Mouse (Mus musculus) liver (tissue): Measurements from ENCODE around the gene Ccnt2.

Source experiments
- DNase-seq: peaks from one replicate; pipeline ENCODE4 v3.0.0-alpha.2; 2020; ENCODE audit warnings: mixed read lengths

The Ccnt2 gene

DNA sequence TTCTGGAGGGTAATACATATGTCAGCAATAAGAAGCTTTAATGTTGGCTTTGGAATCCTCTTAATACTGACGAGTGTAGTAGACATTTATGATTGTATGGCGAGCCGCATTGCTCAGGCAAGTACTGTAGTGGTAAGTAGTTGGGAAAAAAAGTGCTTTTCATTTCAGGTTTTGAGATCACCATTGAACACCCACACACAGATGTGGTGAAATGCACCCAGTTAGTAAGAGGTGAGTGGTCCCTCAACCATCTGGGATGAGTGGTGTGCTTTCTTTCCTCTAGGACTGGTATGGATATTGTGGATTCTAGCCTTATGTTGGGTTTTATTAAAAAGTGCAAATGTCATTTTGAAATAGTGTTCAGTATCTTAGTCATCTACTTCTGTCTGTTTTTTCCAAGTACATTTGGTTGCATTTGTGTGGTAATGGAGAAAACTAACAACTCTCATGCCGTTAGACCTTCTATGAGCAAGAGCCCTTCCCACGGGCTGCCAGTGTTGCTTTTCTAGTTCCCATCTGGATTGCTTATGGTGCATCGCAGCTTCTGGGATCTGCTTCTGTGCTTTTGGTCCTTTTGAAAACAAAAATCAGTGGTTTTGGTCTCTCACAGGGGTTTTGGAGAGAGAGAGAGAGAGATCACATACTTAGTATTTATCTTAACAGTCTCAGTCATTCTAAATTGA is 21.3 kb downstream of the Ccnt2 start:
- DNase-seq, result no peak

DNA sequence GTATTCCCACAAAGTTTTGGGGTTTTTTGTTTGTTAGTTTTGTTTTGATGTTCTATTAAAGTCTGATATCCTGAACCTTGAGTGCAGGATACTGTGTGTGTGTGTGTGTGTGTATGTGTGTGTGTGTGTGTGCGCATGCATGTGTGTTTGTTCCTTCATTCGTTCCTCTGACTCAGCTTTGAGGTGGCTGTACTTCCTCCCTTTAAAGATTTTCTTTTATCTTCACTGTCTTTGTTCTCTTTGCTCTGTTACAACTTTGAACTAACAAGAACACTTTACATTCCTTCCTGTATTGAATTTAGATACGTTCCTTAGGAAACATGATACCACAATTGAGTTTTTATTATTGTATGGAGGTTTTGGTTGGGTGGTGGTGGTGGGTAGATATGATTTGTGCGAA is 22.4 kb downstream of the Ccnt2 start:
- DNase-seq, result no peak

DNA sequence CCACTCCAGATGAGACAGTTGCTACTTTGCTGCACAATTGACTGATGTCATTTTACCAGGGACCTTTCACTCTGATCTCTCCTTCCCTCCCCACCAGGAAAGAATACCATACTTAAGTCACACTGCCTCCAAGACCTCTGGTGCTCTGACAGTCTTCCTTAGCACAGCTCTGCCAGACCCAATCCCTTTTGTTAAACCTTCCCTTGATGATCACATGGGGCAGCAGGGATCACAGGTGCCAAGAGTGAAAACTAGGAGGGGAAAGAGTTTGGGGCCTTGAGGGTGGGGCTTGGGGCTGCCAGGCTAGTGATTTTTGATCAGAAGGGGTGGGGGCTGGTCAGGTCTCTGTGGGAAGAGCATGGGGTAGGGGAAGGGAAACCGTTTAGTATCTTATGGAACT is 22.8 kb downstream of the Ccnt2 start:
- no peak for DNase-seq

DNA sequence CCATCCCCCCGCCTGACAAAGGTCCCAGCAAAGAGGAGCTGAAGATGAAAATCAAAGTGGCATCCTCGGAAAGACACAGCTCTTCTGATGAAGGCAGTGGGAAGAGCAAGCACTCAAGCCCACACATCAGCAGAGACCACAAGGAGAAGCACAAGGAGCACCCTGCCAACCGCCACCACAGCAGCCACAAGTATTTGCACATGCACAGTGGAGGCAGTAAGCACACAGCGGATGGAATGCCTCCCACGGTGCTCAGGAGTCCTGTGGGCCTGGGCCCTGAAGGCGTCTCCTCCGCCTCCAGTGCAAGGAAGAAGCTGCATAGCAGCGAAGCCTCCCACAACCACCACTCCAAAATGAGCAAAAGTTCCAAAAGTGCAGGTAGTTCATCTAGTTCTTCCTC is 29.0 kb downstream of the Ccnt2 start:
- no peak for DNase-seq

DNA sequence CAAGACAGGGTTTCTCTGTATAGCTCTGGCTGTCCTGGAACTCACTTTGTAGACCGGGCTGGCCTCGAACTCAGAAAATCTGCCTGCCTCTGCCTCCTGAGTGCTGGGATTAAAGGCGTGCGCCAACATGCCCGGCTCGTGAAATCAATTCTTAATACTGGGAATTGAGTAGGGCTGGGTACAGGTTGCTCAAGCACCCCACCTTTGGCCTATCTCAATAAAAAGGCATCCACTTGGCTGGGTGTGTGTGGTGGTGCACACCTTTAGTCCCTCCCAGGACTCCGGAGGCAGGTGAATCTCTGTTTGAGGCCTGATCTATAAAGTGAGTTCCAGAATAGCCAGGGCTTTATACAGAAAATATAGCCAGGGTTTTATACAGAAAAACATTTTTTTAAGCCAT is 34.7 kb downstream of the Ccnt2 start:
- DNase-seq, result no peak

DNA sequence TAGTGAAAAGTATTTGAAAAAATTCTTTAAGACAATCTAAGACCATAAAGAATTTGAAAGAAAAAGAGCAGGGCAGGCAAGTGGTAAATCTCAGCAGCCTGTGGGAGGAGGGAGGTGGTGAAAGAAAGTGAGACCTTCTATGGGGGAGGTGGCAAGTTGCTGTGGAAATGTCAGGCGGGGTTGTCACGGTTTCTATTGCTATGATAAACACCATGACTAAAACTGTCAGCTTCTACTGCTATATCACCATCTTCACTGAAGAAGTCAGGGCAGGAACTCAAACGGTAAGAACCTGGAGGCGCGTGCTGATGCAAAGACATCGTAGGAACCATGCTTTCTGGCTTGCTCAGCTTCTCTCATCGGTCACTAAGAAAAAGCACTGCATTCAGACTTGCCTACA is 39.0 kb downstream of the Ccnt2 start:
- DNase-seq, result no peak

DNA sequence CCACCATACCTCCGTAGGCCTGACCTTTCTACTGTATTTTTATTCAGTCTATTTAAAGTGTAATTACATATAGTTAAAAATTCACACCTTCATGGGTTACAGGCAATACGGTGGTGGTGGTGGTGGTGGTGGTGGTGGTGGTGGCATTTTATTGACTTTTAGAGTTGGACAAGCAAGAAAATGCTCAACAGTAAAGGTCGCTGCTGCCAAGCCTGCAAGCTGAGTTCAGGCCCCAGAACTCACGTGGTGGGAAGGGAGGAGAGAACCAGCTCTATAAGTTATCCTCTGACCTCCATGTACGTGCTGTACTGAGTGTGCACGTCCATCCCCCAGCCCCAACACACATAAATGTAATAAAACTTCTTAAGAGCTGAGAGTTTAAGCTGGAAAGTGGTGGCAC is 42.4 kb downstream of the Ccnt2 start:
- DNase-seq, result no peak

DNA sequence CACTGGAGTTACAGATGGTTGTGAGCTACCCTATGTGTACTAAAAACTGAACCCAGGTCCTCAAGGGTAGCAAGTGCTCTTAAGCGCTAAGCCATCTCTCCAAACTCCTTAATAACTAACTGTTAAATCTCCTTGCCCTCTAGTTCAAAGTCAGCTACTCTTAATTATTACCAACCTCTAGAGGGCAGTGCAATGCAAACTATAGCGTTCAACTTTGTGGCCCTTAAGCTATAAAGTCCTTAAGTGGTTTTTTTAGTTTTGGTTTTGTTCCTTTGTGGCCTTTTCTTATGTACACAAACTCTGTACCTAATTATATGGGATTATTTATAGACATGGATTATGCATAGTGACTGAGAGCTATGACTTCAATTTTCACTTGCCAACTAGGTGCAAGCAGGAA is 53.4 kb downstream of the Ccnt2 start:
- no peak for DNase-seq

DNA sequence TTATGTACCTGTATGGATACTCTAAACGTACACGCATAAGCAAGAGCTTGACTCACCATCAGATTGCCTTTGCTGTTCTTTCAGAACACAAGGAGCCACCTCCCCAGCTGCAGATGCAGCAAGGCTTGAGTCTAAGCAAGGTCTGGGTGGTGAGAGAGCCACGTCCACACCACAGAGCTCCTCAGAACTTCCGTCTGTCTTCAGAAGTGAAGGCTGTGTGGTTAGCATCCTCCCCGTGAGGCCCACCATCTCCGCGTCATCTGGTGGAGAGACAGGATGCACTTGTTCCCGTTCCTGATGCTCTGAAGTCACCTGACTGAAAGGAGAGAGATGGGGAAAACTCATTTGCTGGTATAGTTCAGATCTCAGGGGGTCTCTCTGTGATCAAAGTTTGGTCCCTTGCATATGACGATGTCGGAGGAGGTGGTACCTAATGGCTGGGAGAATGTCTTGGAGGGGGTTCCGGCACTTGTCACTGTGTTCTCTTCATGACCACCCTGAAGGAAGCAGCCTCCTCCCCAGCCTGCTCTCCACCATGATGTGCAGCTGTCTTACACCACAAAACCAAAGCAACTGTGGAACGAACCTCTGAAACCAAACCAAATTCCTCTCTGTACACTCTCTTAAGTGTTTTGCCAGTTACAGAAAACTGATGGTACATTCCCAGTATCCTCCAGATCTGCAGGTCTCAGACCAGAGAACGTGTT is 56.4 kb downstream of the Ccnt2 start:
- DNase-seq, result peak; percentile 10

DNA sequence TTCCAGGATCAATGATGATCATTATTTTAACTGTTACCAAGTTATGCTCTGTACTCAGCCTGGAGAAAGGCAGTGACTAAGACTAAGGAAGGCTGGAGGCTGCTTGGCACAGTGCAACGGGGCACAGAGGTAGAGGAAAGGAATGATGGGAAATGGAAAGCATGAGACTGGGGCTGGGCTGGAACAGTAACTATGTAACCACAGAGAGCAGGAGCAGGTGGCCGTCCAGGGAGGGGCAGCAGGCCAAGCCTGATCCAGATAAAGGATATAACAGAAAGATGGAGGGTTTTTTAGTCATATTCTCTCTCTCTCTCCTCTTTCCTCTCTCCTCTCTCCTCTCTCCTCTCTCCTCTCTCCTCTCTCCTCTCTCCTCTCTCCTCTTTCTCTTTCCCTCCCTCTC is 59.8 kb downstream of the Ccnt2 start:
- DNase-seq, result peak; percentile 26

DNA sequence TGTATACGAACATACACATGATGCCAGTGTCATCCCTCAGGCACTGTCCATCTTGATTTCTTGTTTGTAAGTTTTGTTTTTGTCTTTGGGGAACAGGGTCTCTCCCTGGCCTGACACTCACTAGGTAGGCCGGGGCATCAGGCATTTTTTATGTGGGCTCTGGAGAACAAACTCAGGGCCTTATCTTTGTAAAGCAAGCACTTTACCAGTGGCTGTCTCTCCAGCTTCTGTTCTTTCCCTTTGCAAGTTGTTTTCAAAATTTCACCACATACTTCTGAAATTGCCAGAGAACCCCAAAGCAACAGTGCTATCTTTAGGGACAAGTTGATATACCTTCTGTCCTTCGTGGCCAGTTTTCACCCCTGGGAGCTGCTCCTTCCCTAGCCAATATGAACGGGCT is 60.2 kb downstream of the Ccnt2 start:
- DNase-seq, result no peak

DNA sequence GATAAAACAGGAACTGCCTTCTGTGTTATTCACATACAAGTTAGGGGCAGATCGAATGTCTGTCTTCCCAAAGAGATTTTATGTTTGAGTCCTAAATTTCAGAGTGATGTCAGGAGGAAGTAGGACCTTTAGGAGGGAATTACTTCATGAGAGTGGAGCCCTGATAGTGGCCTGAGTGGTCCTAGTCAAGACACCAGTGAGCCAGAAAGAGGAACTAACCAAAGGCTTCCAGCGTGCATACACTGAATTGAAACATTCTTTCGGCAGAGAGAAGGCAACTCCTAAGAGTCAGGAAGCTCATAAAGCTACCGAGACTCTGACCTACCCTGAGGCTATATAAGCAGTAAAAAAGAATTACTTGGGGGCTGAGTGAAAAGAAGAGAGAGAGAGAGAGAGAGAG is 62.7 kb downstream of the Ccnt2 start:
- DNase-seq, result no peak

DNA sequence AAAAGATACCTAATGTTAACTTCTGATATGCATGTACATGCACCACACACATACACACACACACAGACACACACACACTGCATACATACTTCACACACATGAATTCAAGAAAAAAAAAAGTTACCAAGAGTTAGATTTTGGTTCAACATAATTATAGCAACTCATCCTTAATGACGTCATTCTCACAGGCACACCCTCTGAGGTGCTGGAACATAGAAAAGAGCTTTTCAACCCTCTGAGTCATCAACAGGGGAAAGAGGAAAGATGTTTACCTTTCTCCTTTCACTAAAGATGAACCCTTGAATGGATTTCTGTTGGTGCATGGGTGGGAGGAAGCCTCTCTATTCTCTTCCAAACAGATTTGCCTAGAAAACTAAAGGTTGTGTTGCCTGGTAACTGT is 64.6 kb downstream of the Ccnt2 start:
- DNase-seq, result no peak

DNA sequence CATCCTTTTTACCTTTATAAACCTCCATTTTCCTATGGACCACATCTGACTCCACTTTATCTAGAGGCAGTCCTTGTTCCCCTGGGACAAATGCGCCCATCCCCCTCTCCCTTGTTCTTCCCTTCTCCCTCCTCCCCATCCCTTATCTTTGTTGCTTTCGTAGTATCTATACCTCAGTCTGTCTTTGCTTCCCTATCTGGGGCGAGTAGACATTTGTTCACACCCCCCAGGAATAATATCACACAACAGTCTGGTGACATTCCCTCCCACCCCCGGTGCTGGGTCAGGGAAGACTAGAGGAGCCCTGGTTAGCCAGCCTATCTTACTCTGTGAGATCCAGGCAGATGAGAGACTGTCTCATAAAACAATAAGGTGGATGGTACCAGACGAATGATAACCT is 71.5 kb downstream of the Ccnt2 start:
- peak; percentile 17 for DNase-seq

DNA sequence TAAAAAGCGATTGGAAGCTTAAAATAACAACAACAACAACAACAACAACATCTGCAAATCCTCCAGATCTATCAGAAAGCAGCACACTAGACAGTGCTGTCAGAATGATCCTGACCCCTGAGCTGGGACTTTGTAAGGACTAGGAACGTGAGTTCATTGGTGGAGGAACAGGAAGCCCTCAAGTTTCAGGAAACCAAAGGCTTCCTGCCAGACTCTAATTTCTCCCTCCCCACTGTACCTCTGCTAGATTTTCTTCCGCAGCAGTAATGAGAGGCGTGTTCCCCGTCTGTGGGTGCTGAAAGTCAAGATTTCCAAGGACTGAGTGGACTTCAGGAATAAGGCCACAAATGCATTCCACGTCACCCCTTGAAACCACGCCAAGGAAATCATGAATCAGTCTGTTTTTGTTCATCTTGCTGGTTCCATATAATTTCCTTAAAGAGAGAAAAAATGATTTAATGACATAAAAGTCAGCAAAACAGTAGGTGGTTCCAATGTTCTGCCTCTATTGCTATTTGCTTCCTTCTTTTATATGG is 76.2 kb downstream of the Ccnt2 start:
- DNase-seq, result no peak

DNA sequence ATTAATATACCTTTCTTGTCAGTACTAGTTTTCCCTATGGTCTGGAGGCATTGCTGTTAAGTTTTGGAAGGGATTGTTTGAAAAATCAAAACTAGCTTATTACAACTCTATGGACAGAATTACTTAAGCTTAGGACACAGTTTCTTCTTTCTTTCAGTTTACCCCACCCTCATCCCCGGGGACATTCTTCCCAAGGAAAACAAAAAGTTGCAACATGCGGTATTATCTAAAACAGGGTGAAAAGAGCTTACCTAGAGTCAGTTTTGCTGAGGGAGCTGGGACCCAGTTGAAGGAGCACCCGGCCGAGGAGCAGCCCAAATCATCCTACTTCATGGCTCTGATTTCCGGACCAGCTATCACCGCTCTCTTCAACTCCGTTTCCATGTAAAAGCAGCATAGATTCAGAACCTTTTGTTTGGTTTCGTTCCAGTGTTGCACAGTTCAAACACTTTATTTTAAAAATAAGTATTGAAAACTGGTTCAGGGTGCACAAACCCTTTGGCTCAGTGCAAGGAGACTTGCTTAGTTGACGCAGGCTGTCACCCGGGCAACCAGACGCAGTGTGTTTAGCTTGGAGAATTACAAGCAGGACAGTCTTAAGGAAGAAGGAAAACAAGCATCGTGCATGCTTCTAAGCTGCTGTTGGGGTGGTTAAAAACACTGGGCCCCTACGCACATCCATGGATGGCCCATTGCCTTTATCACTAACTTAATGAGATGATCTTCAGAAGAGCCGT is 80.7 kb downstream of the Ccnt2 start, which contains the start of gene Map3k19:
Gene Map3k19 (minus strand): TSS at position 546 of the 737 bp plus-strand sequence.
- DNase-seq, result no peak
